Mouse (Mus musculus): ENCODE measurements around the gene Suox. TPM values are rescaled to one million over a fixed set of nuclear protein-coding genes. Genes with fewer than 3 reads are reported as not detected.
"Not testable (repeated sequence)": the region's sequence is repeated elsewhere in the genome, so short reads cannot be mapped to it uniquely, and the experiment has no call there.

Suox gene
- total RNA-seq, 1 experiment from 2014 or later, result 8.0 TPM

DNA sequence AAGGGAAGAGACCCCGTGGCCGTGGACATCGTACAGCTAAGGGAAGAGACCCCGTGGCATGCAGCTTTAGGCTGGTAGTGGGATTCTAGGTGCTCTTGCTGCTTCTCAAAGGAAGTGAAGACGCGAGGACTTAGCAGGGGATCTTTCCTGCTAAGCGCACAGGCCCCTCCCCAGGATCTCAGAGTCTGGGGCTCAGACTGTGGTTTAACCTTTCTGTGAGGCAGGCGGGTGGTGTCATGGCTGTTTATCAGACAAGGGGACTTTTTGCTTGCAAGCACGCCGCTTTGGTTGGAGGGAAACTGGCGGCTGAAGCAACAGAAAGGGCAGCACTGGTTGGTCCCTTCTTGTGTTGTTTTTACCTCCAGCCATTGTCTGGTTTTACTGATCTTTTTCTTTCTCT is 36.9 kb downstream of the Suox start:
- ATAC-seq (replicated peaks in 1 of 2; ENCODE audit: insufficient read depth in 1 of 2, low FRiP score in 2 of 2, low TSS enrichment in 1 of 2, low read depth in 1 of 2, poor library complexity in 2 of 2, severe bottlenecking in 2 of 2), result peak; percentile 8 to 22; a peak in 2 of 4 replicates

DNA sequence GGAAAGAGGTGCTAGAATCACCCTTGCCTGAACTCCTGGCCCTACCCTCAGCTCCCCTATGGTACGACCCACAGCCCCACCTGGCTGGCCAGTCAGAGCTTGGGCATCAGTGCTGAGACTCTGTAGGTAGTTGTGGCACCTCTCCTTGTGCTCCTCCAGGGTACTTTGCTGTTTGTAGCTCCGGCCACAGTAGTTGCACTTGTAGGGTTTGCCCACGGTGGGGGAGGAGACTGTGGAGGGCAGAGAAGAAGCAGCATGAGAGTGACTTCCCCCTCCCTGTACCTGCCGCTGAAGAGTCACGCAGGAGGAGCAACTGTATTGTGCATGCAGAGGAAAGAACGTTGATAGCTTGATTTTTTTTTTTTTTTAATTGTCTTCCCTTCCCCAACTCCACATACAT is 37.3 kb downstream of the Suox start:
- ATAC-seq (replicated peaks in 1 of 2; ENCODE audit: insufficient read depth in 1 of 2, low FRiP score in 2 of 2, low TSS enrichment in 1 of 2, low read depth in 1 of 2, poor library complexity in 2 of 2, severe bottlenecking in 2 of 2), result peak; percentile 63 to 65; a peak in 3 of 4 replicates

DNA sequence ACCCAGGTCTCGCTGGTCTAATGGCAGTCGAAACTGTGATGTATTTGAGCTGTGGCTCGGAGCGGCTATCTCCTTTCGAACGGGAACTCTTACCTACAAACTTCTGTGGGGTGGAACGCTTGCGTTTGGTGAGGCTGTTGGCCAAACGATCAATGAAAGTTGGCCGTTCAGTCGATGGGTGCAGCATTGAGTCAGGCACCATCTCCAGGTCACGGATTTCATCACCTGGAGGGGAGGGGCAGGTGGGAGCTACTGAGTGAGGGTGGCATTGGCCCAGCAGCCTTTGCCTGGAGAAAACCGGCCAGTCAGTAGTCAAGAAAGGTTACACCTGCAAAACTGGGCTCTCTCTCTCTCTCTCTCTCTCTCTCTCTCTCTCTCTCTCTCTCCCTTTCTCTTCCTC is 38.2 kb downstream of the Suox start:
- ATAC-seq (replicated peaks in 1 of 2; ENCODE audit: insufficient read depth in 1 of 2, low FRiP score in 2 of 2, low TSS enrichment in 1 of 2, low read depth in 1 of 2, poor library complexity in 2 of 2, severe bottlenecking in 2 of 2), result no peak

DNA sequence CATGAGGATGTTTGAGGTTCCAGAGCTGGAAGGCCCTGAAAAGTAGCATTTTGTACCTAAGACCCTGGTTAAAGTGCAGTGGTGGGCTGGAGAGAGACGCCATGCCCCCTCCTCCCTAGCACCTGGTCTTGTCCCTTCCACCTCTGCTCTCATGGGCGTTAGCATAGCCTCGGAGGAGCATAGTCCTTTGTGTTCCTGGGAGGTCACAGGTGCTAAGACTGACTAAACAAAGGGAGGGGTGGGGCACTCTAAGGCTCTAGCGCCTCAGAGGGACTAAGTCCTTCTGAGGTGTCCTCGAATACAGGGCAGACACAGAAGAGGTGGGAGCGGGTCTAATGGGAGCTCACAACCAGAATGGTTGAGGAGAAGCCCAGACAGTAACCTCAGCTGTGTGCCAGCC is 42.3 kb downstream of the Suox start:
- no peak for ATAC-seq (replicated peaks in 1 of 2; ENCODE audit: insufficient read depth in 1 of 2, low FRiP score in 2 of 2, low TSS enrichment in 1 of 2, low read depth in 1 of 2, poor library complexity in 2 of 2, severe bottlenecking in 2 of 2)

DNA sequence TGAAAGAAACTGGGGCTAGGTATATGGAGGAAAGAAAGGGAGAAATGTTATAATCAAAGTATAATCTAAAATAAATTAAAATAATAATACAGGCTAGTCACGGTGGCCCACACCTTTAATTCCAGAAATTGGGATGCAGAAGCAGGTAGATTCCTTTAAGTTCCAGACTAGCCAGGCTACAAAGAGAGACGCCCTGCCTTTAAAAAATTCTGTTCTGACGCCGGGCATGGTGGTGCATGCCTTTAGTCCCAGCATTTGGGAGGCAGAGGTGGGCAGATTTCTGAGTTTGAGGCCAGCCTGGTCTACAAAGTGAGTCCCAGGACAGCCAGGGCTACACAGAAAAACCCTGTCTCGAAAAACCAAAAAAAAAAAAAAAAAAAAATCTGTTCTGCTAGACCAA is 43.6 kb downstream of the Suox start:
- not testable (repeated sequence) for ATAC-seq (replicated peaks in 1 of 2; ENCODE audit: insufficient read depth in 1 of 2, low FRiP score in 2 of 2, low TSS enrichment in 1 of 2, low read depth in 1 of 2, poor library complexity in 2 of 2, severe bottlenecking in 2 of 2)

DNA sequence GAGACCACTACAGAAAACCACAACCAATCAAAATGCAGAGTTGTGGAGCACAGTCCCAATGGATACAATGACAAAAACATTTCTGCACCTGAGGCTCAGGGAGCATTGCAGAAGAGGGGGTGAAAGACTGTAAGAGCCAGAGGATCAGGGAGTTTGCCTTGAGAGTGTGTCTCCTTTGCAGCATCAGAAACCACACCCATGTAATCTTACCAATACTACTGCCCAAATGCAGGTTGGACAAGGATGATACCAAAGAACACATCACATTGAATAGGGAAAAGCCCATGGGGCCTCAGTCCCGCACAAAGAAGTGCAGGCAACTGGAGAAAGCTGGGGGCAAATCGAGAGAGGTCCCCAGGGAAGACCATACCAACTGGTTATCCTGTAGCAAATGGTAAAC is 44.1 kb downstream of the Suox start:
- ATAC-seq (replicated peaks in 1 of 2; ENCODE audit: insufficient read depth in 1 of 2, low FRiP score in 2 of 2, low TSS enrichment in 1 of 2, low read depth in 1 of 2, poor library complexity in 2 of 2, severe bottlenecking in 2 of 2), result no peak

DNA sequence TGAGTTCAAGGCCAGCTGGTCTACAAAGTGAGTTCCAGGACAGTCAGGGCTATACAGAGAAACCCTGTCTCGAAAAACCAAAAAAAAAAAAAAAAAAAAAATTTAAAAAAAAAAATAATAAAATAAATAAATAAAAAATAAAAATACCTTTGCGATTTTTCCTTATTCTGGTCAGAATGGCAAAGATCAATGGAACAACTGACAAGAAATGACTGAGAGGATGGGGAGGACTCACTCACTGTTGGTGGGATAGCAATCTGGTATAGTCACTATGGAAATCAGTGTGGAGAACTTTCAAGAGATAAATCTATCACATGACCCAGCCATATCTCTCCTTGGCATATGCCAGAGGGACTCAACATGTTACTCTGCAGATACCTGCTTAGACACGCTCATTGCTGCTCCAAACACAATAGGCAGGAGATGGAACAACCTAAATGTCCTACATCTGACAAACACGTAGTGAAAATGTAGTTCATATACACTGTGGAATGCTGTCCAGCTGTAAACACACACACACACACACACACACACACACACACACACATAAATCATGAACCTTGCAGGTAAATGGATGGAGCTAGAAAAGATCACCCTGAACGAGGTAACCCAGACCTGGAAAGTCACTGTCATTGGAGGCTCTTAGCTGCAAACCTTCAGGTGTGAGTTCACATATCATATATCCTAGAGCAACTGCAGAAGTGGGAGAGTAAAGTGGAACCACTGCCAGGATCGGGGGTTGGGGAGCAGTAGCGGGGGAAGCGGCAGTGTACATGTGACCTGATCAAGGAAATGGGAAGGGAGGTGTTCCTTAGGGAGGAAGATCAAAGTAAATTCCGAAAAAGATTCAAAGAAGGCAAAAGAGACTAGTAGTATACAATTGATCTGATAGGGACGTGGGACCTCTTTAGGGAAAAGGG is 46.2 kb downstream of the Suox start:
- ATAC-seq (replicated peaks in 1 of 2; ENCODE audit: insufficient read depth in 1 of 2, low FRiP score in 2 of 2, low TSS enrichment in 1 of 2, low read depth in 1 of 2, poor library complexity in 2 of 2, severe bottlenecking in 2 of 2), result no peak

DNA sequence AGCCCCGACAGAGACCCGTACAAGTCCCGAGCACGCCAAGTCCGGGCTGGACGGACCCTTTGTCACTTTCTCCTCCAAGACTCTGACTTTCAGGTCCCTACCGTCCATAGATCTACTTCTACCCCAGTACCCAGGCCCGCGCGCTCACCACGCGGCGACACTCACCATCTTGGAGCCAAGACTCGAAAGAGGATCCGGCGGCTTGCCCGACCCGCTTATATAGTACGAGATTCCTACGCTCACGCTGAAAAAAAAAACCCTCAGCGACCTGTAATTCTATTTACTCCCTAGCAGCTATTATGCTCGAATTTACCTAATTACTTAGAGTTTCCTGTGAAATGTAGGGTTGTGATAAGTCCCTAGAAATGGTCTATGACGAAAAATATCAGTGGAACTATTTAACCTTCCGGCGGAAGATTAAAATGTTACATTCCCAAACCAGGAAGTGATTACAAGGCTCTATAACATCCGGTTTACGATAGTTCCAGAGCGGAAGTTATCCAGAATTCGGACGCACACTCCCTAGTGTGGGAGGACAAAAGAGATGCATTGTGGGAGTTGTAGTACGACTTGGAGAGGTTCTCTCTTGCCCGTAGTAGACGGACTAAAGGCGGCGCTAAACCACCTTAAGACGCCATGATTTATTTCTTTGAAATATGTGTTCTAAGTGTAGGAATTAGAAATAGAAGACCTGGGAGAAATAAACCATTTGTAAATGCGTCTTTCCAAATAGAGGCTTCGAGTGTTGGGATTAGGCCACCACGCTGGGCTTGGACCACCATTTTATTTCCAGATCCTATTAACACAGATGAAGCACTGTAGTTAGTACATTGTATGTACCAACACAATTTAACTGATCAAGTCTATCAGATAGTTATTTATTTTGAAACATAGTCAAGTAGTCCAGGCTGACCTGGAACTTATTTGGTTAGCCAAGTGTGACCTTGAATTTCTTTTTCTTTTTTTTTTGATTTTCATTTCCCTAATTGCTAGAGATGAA is 47.3 kb downstream of the Suox start, which contains the start of gene Rps26:
Gene Rps26, minus strand, starts transcription at position 437 of the 1,000 bp plus-strand sequence.
- ATAC-seq (replicated peaks in 1 of 2; ENCODE audit: insufficient read depth in 1 of 2, low FRiP score in 2 of 2, low TSS enrichment in 1 of 2, low read depth in 1 of 2, poor library complexity in 2 of 2, severe bottlenecking in 2 of 2), result peak; percentile 96

DNA sequence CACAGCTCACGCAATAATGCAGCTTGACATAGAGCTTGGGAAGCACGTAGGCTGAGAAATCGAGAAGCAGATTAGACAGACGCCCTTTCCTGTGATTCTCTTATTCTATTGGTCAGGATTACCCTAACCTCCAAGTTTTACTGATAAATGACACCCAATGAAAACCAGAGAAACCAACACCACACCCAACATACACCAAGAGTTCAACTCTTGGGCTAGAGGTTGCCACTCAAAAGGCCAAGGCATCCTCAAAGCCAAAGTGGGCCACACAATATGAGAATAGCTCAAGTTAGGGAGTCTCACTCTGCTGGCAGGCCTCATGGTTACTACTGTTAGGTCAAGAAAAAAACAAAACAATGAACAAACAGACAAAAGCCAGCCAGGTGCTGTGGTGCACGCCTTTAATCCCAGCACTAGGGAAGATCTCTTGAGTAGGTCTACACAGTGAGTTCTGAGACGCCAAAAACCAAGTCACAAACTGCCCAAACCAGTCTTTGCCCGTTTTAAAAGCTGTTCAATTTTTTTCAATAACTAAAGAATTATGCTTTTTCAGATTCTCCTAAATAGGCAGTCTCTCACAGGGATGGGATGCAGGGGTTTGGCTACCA is 48.5 kb downstream of the Suox start:
- ATAC-seq (replicated peaks in 1 of 2; ENCODE audit: insufficient read depth in 1 of 2, low FRiP score in 2 of 2, low TSS enrichment in 1 of 2, low read depth in 1 of 2, poor library complexity in 2 of 2, severe bottlenecking in 2 of 2), result no peak

DNA sequence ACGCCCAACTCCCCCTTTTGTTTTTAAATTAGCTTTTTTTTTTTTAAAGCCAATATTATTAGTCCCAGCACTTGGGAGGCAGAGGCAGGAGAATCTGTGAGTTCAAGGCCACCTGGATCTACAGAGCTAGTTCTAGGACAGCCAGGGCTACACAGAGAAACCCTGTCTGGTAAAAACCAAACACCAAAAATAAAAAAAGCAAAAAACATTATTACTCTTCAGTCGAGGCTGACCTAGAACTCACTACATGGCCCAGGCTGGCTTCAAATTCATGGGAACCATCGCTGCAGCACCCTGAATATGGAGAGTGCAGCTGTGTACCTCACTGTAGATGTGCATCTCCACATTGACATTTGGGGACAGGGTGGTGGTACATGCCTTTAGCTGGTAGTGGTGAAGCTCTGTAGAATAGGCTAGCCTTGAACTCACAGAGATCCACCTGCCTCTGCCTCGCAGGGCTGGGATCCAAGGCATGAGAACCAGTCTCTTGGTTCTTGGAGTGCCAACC is 50.7 kb downstream of the Suox start:
- not testable (repeated sequence) for ATAC-seq (replicated peaks in 1 of 2; ENCODE audit: insufficient read depth in 1 of 2, low FRiP score in 2 of 2, low TSS enrichment in 1 of 2, low read depth in 1 of 2, poor library complexity in 2 of 2, severe bottlenecking in 2 of 2)

DNA sequence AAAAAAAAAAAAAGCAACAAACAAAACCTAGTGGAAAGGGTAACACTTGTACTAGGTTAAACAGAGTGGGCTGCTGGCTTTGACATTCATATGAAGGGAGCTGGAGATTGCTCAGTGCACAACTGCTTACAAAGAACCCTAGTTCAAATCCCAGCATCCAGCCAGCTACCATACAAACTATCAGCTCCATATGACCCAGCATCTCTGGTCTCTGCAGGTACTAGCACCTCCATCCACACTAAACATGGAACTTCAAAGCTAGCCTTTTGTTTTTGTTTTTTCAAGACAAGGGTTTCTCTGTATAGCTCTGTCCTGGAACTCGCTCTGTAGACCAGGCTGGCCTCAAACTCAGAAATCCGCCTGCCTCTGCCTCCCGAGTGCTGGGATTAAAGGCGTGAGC is 51.2 kb downstream of the Suox start:
- ATAC-seq (replicated peaks in 1 of 2; ENCODE audit: insufficient read depth in 1 of 2, low FRiP score in 2 of 2, low TSS enrichment in 1 of 2, low read depth in 1 of 2, poor library complexity in 2 of 2, severe bottlenecking in 2 of 2), result no peak

DNA sequence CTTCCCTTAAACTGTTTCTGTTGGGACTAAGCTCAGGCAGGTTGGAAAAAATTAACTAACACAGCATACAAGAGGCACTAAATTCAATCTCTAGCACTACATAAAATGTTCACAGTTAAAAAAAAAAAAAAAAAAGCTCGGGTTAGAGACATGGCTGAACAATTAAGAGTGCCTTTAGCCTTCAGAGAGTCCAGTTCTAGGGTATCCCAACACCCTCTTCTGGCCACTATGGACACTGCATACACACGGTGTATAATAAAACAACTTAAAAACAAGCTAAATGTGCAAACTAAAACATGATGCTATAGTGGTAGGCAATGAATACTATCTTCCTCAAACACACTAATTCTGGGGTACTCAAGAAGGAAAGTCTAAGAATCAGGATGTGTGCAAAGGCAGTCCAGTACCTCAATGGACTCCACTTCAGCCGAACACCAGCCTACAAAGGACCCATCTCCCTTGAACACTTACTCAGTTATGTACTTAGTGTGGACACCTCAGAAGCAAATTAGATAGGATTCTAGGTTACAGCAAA is 51.8 kb downstream of the Suox start:
- no peak for ATAC-seq (replicated peaks in 1 of 2; ENCODE audit: insufficient read depth in 1 of 2, low FRiP score in 2 of 2, low TSS enrichment in 1 of 2, low read depth in 1 of 2, poor library complexity in 2 of 2, severe bottlenecking in 2 of 2)

DNA sequence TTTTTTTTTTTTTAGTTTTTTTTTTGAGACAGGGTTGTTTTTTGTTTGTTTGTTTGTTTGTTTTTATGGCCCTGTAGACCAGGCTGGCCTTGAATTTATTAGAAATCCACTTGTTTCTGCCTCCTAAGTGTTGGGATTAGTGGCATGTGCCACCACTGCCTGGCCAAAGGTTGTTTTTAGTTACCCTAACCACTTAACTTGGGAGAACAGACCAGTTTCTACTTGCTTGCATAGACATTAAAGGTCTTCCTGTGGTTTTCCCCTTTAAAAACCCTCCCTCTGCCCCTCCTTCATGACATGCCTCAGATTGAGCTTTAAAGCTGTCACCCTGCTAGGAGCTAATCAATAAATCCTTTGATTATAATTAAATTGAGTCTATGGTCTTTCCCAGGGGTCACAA is 53.6 kb downstream of the Suox start:
- ATAC-seq (replicated peaks in 1 of 2; ENCODE audit: insufficient read depth in 1 of 2, low FRiP score in 2 of 2, low TSS enrichment in 1 of 2, low read depth in 1 of 2, poor library complexity in 2 of 2, severe bottlenecking in 2 of 2), result no peak

Other genes starting within 250 kb of the Suox start
- gene Smarcc2, start 214.8 kb downstream of the Suox start, total RNA-seq (2017), result 83.2 and 92.7 TPM in 2 replicates
- 988 and 1,295 TPM in 2 replicates for gene Myl6, start 179.9 kb downstream of the Suox start, total RNA-seq (2017)
- 1.3 and 3.9 TPM in 2 replicates for gene Myl6b, start 175.4 kb downstream of the Suox start, total RNA-seq (2017)
- 70.7 and 75.9 TPM in 2 replicates for gene Esyt1, start 148.2 kb downstream of the Suox start, total RNA-seq (2017)
- 13.9 and 16.3 TPM in 2 replicates for gene Zc3h10, start 126.3 kb downstream of the Suox start, total RNA-seq (2017)
- 2,366 and 3,073 TPM in 2 replicates for gene Rpl41, start 124.8 kb downstream of the Suox start, total RNA-seq (2017)
- 225 and 337 TPM in 2 replicates for gene Pa2g4, start 108.1 kb downstream of the Suox start, total RNA-seq (2017)
- gene Erbb3, start 84.4 kb downstream of the Suox start, total RNA-seq (2017), result 0.99 and 1.8 TPM in 2 replicates
- 1,013 and 1,172 TPM in 2 replicates for gene Rps26, start 47.3 kb downstream of the Suox start, total RNA-seq (2017)
- 0.06 and 0.50 TPM in 2 replicates for gene Ikzf4, start 28.1 kb downstream of the Suox start, total RNA-seq (2017)
- 36.4 and 51.5 TPM in 2 replicates for gene Rab5b, start 22.2 kb upstream of the Suox start, total RNA-seq (2017)
- 1.2 and 1.8 TPM in 2 replicates for gene Pmel, start 30.1 kb upstream of the Suox start, total RNA-seq (2017)
- gene Cdk2, start 31.0 kb upstream of the Suox start, total RNA-seq (2017), result 72.5 and 89.6 TPM in 2 replicates
- gene Dgka, start 70.8 kb upstream of the Suox start, total RNA-seq (2017), result 15.4 and 17.8 TPM in 2 replicates
- gene Pym1, start 73.8 kb upstream of the Suox start, total RNA-seq (2017), result 29.2 and 57.2 TPM in 2 replicates
- 1.0 TPM in 1 of 2 replicates, not detected in the other for gene Mmp19, start 116.8 kb upstream of the Suox start, total RNA-seq (2017)
- gene Dnajc14, start 130.0 kb upstream of the Suox start, total RNA-seq (2017), result 34.6 and 48.0 TPM in 2 replicates
- 4.9 and 6.8 TPM in 2 replicates for gene Tmem198b, start 130.3 kb upstream of the Suox start, total RNA-seq (2017)
- gene Sarnp, start 143.3 kb upstream of the Suox start, total RNA-seq (2017), result 200 and 239 TPM in 2 replicates
- 61.1 and 74.1 TPM in 2 replicates for gene Ormdl2, start 147.6 kb upstream of the Suox start, total RNA-seq (2017)
- gene Gdf11, start 217.6 kb upstream of the Suox start, total RNA-seq (2017), result 1.8 and 2.7 TPM in 2 replicates
- 54.5 and 113 TPM in 2 replicates for gene Cd63, start 226.9 kb upstream of the Suox start, total RNA-seq (2017)
- 1.3 and 5.1 TPM in 2 replicates for gene Rdh5, start 248.8 kb upstream of the Suox start, total RNA-seq (2017)
- 52.2 and 102 TPM in 2 replicates for gene Bloc1s1, start 250.0 kb upstream of the Suox start, total RNA-seq (2017)